Mouse (Mus musculus) embryonic facial prominence, embryonic 10.5 days (tissue): Measurements from ENCODE around the gene Nod1. TPM values are rescaled to one million over a fixed set of nuclear protein-coding genes. Genes with fewer than 3 reads are reported as not detected.
"Not testable (repeated sequence)": the region's sequence is repeated elsewhere in the genome, so short reads cannot be mapped to it uniquely, and the experiment has no call there.

ENCODE experiments used
- DNase-seq: peaks from one replicate; pipeline ENCODE4 v3.0.0-alpha.2; 2017; ENCODE audit warnings: low spot score
- H3K27ac ChIP-seq: fragments of 300-500 bp; sonication (generic); replicated peaks from 2 replicates; pipeline ENCODE4 v1.5.1; 2016; ENCODE audit warnings: mild to moderate bottlenecking
- H3K27me3 ChIP-seq: fragments of 300-500 bp; sonication (generic); replicated peaks from 2 replicates; pipeline ENCODE4 v1.6.1; 2016; ENCODE audit warnings: low read depth, mild to moderate bottlenecking; ENCODE audit not compliant: poor library complexity, severe bottlenecking
- H3K36me3 ChIP-seq: fragments of 300-500 bp; sonication (generic); replicated peaks from 2 replicates; pipeline ENCODE4 v1.6.1; 2016; ENCODE audit warnings: mild to moderate bottlenecking, moderate library complexity
- H3K4me1 ChIP-seq: fragments of 300-500 bp; sonication (generic); 2 replicates; pipeline ENCODE4 v1.6.1; 2016
- H3K4me3 ChIP-seq: fragments of 300-500 bp; sonication (generic); 2 replicates; pipeline ENCODE4 v1.5.1; 2016; ENCODE audit warnings: mild to moderate bottlenecking, moderate library complexity
- H3K9me3 ChIP-seq: fragments of 300-500 bp; sonication (generic); 2 replicates; pipeline ENCODE4 v1.6.1; 2016; ENCODE audit warnings: mild to moderate bottlenecking
- WGBS: fragments of 180-500 bp; shearing (Covaris S2); methylation state at CpG from one replicate; pipeline ENCODE4 v1.1.7; 2016; 5-methylcytosine and 5-hydroxymethylcytosine counted together
- polyA plus RNA-seq: library from polyadenylated mRNA; unstranded; fragments of >200 nt; fragmentation: Nextera tagmentation; extraction: Ambion mirVana; gene quantifications from 2 replicates; pipeline ENCODE4 v1.2.1, GENCODE M21; 2016

Nod1 gene
- polyA plus RNA-seq, 1 experiment from 2014 or later, result 1.4 TPM

- H3K27ac ChIP-seq, result no peak overlapping the region
- peak; percentile 15 for DNase-seq
- H3K4me3 ChIP-seq, result peak overlapping the region; percentile 75
- no peaks in the 10 kb centered on the region for H3K9me3 ChIP-seq
- 14% methylated on average over 5 of the region's 5 CpGs for WGBS
- H3K27me3 ChIP-seq, result peaks cover 67% of the 10 kb centered on the region
- H3K4me1 ChIP-seq, result peaks cover 10% of the 10 kb centered on the region
- no peaks in the 10 kb centered on the region for H3K36me3 ChIP-seq
Observed at GRCm38 (mm10) chr6:54972929-54973211, 458 bp upstream of the Nod1 start.

- H3K27ac ChIP-seq, result peak overlapping the region; percentile 69; the same call in 1 of the 2 replicates
- WGBS, result 17% methylated on average over 8 of the region's 8 CpGs
- peak overlapping the region; percentile 75 for H3K4me3 ChIP-seq
- peaks cover 15% of the 10 kb centered on the region for H3K4me1 ChIP-seq
- no peaks in the 10 kb centered on the region for H3K36me3 ChIP-seq
- H3K27me3 ChIP-seq, result peaks cover 70% of the 10 kb centered on the region
- H3K9me3 ChIP-seq, result no peaks in the 10 kb centered on the region
- DNase-seq, result no peak
Observed at GRCm38 (mm10) chr6:54971731-54972110, 691 bp downstream of the Nod1 start.

- no peaks in the 10 kb centered on the region for H3K9me3 ChIP-seq
- peaks cover 69% of the 10 kb centered on the region for H3K27me3 ChIP-seq
- WGBS, result 87% methylated on average over 9 of the region's 9 CpGs
- DNase-seq, result no peak
- no peak overlapping the region for H3K27ac ChIP-seq
- H3K4me1 ChIP-seq, result peaks cover 15% of the 10 kb centered on the region
- no peaks in the 10 kb centered on the region for H3K36me3 ChIP-seq
- no peak overlapping the region for H3K4me3 ChIP-seq
Observed at GRCm38 (mm10) chr6:54970506-54970905, 1.9 kb downstream of the Nod1 start.

GRCm38 (mm10) chr6:54969801-54970200, 2.6 kb downstream of the Nod1 start:
- WGBS, result 69% methylated on average over 2 of the region's 2 CpGs
- no peak for DNase-seq
- H3K27me3 ChIP-seq, result peaks cover 61% of the 10 kb centered on the region

GRCm38 (mm10) chr6:54967591-54967990, 4.8 kb downstream of the Nod1 start:
- Histone ChIP-seq H3K4me3 (no peak overlapping the region), H3K27me3 (peaks cover 41% of the 10 kb centered on the region), H3K27ac (no peak overlapping the region), H3K9me3 (no peaks in the 10 kb centered on the region), H3K4me1 (peaks cover 15% of the 10 kb centered on the region), H3K36me3 (no peaks in the 10 kb centered on the region)
- peak; percentile 30 for DNase-seq
- 28% methylated on average over 10 of the region's 10 CpGs for WGBS

More at GRCm38 (mm10) chr6:54969801-54970200, 2.6 kb downstream of the Nod1 start:
- Histone ChIP-seq H3K36me3 (no peaks in the 10 kb centered on the region), H3K9me3 (no peaks in the 10 kb centered on the region), H3K4me1 (peaks cover 15% of the 10 kb centered on the region), H3K4me3 (no peak overlapping the region), H3K27ac (no peak overlapping the region)

- Histone ChIP-seq H3K4me1 (peaks cover 5% of the 10 kb centered on the region; the same call in 1 of the 2 replicates), H3K27ac (no peak overlapping the region), H3K36me3 (no peaks in the 10 kb centered on the region), H3K4me3 (no peak overlapping the region), H3K9me3 (no peaks in the 10 kb centered on the region), H3K27me3 (peaks cover 22% of the 10 kb centered on the region)
- 55% methylated on average over 5 of the region's 5 CpGs for WGBS
- DNase-seq, result no peak
Observed at GRCm38 (mm10) chr6:54965234-54965633, 7.2 kb downstream of the Nod1 start.

- no peaks in the 10 kb centered on the region for H3K36me3 ChIP-seq
- peaks cover 5% of the 10 kb centered on the region; the same call in 1 of the 2 replicates for H3K4me1 ChIP-seq
- no peak overlapping the region for H3K27ac ChIP-seq
- H3K27me3 ChIP-seq, result peaks cover 17% of the 10 kb centered on the region
- H3K9me3 ChIP-seq, result no peaks in the 10 kb centered on the region
- no peak overlapping the region for H3K4me3 ChIP-seq
- 57% methylated on average over 1 of the region's 1 CpGs for WGBS
- no peak for DNase-seq
Observed at GRCm38 (mm10) chr6:54964755-54965154, 7.7 kb downstream of the Nod1 start.

- H3K36me3 ChIP-seq, result no peaks in the 10 kb centered on the region
- no peak overlapping the region for H3K27ac ChIP-seq
- peaks cover 5% of the 10 kb centered on the region; the same call in 1 of the 2 replicates for H3K4me1 ChIP-seq
- peaks cover 8% of the 10 kb centered on the region; the same call in 1 of the 2 replicates for H3K27me3 ChIP-seq
- DNase-seq, result no peak
- no peak overlapping the region for H3K4me3 ChIP-seq
- H3K9me3 ChIP-seq, result no peaks in the 10 kb centered on the region
- 88% methylated on average over 2 of the region's 2 CpGs for WGBS
Observed at GRCm38 (mm10) chr6:54963599-54963998, 8.8 kb downstream of the Nod1 start.

GRCm38 (mm10) chr6:54957655-54958054, 14.8 kb downstream of the Nod1 start:
- H3K27me3 ChIP-seq, result no peaks in the 10 kb centered on the region
- DNase-seq, result no peak
- no peaks in the 10 kb centered on the region for H3K36me3 ChIP-seq
- H3K9me3 ChIP-seq, result no peaks in the 10 kb centered on the region
- WGBS, result 91% methylated on average over 8 of the region's 8 CpGs
- no peaks in the 10 kb centered on the region for H3K4me1 ChIP-seq
- no peak overlapping the region for H3K4me3 ChIP-seq
- H3K27ac ChIP-seq, result no peak overlapping the region

- H3K27ac ChIP-seq, result no peak overlapping the region
- no peak overlapping the region for H3K4me3 ChIP-seq
- no peaks in the 10 kb centered on the region for H3K4me1 ChIP-seq
- no peaks in the 10 kb centered on the region for H3K36me3 ChIP-seq
- 88% methylated on average over 1 of the region's 1 CpGs for WGBS
- DNase-seq, result no peak
- no peaks in the 10 kb centered on the region for H3K27me3 ChIP-seq
- no peaks in the 10 kb centered on the region for H3K9me3 ChIP-seq
Observed at GRCm38 (mm10) chr6:54956425-54956824, 16.0 kb downstream of the Nod1 start.

- Histone ChIP-seq H3K27me3 (no peaks in the 10 kb centered on the region), H3K4me3 (no peak overlapping the region)
Observed at GRCm38 (mm10) chr6:54955949-54956348, 16.5 kb downstream of the Nod1 start.

GRCm38 (mm10) chr6:54954659-54955414, 17.6 kb downstream of the Nod1 start:
- Histone ChIP-seq H3K27ac (no peak overlapping the region), H3K27me3 (no peaks in the 10 kb centered on the region), H3K4me1 (no peaks in the 10 kb centered on the region), H3K4me3 (no peak overlapping the region), H3K9me3 (no peaks in the 10 kb centered on the region), H3K36me3 (no peaks in the 10 kb centered on the region)
- 88% methylated on average over 10 of the region's 10 CpGs for WGBS
- no peak for DNase-seq

More at GRCm38 (mm10) chr6:54955949-54956348, 16.5 kb downstream of the Nod1 start:
- Histone ChIP-seq H3K4me1 (no peaks in the 10 kb centered on the region), H3K9me3 (no peaks in the 10 kb centered on the region), H3K36me3 (no peaks in the 10 kb centered on the region), H3K27ac (no peak overlapping the region)
- no peak for DNase-seq

- H3K36me3 ChIP-seq, H3K9me3 ChIP-seq: not testable (repeated sequence)
- 88% methylated on average over 4 of the region's 4 CpGs for WGBS
Observed at GRCm38 (mm10) chr6:54953399-54953798, 19.0 kb downstream of the Nod1 start.

More at GRCm38 (mm10) chr6:54953399-54953798, 19.0 kb downstream of the Nod1 start:
- not testable (repeated sequence) for H3K27me3 ChIP-seq, DNase-seq, H3K4me3 ChIP-seq, H3K4me1 ChIP-seq, H3K27ac ChIP-seq
